Mouse (Mus musculus) stomach, postnatal 0 days (tissue): ENCODE data around the gene Atg13.

Source experiments
- CTCF ChIP-seq: IDR thresholded peaks from 2 replicates; pipeline ENCODE4 v1.5.1; 2016; ENCODE audit warnings: antibody characterized with exemption, low read depth, mild to moderate bottlenecking, moderate library complexity
- EP300 ChIP-seq: optimal IDR thresholded peaks from 2 replicates; pipeline ENCODE3; 2016; ENCODE audit warnings: antibody characterized with exemption

DNA sequence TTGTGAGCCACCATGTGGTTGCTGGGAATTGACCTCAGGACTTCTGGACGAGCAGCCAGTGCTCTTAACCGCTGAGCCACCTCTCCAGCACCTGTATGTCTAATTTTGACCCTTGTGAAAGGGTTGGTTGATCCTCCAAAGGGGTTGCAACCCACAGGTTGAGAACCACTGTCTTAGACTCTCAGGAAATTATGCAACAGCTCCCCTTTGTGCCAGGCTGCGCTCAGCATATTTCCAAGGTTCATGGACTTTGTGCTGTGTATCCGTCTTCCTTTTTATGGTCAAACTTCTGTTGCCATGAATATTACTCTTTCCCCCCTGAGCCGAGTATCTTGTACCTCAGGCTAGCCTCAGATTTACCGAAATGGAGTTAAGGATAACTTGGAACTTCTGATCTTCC lies 49.4 kb downstream of the Atg13 start:
- TF ChIP-seq EP300 (no peak), CTCF (no peak)
